Mouse (Mus musculus) layer of hippocampus, adult 2 months (tissue): ENCODE measurements around the gene Borcs8. TPM values are rescaled to one million over a fixed set of nuclear protein-coding genes. Genes with fewer than 3 reads are reported as not detected.

ENCODE experiments used
- DNase-seq, 2 experiments: peaks; one replicate each; pipeline ENCODE4 v3.0.0; 2022; ENCODE audit warnings: low spot score in 2 of 2
- H3K27ac ChIP-seq: fragments of 200-600 bp; 2 replicates; pipeline ENCODE4 v1.8.1; 2022
- H3K4me3 ChIP-seq: fragments of 200-600 bp; 2 replicates; pipeline ENCODE4 v1.8.1; 2022; ENCODE audit warnings: mild to moderate bottlenecking
- CTCF ChIP-seq: fragments of 200-600 bp; conservative IDR thresholded peaks from 2 replicates; pipeline ENCODE4 v1.8.1; 2022; ENCODE audit warnings: antibody characterized with exemption, mild to moderate bottlenecking, moderate library complexity
- total RNA-seq, 2 experiments: library from RNA; stranded (reverse); gene quantifications; 2 replicates each; pipeline ENCODE4 v1.2.3; 2021

Borcs8 gene
- total RNA-seq, 2 experiments from 2014 or later = 50.2 to 50.8 TPM

GRCm38 (mm10) chr8:70118726-70119700, 20.3 kb upstream of the Borcs8 start:
- peak; percentile 56 to 79 for DNase-seq
- H3K27ac ChIP-seq = peak overlapping the region; percentile 92
- TF ChIP-seq CTCF = peak; percentile 55

GRCm38 (mm10) chr8:70120667-70121066, 18.6 kb upstream of the Borcs8 start, which contains the start of gene Ncan:
Ncan (minus strand) TSS chr8:70120873.
- no peak for TF ChIP-seq CTCF
- DNase-seq = peak; percentile 88 to 94
- Histone ChIP-seq H3K27ac (peak within 1 kb of the TSS; percentile 92), H3K4me3 (peak within 1 kb of the TSS; percentile 71)

More at GRCm38 (mm10) chr8:70118726-70119700, 20.3 kb upstream of the Borcs8 start:
- peak overlapping the region; percentile 71 for H3K4me3 ChIP-seq

- Histone ChIP-seq H3K27ac (no peak overlapping the region), H3K4me3 (no peak overlapping the region)
- TF ChIP-seq CTCF = peak; percentile 84
- DNase-seq = no peak
These were observed 16.4 kb upstream of the Borcs8 start for GRCm38 (mm10) chr8:70122863-70123262.

GRCm38 (mm10) chr8:70124992-70125391, 14.3 kb upstream of the Borcs8 start:
- Histone ChIP-seq H3K4me3 (no peak overlapping the region), H3K27ac (no peak overlapping the region)
- TF ChIP-seq CTCF = no peak
- no peak for DNase-seq

- Histone ChIP-seq H3K4me3 (no peak overlapping the region), H3K27ac (peak overlapping the region; percentile 90)
- peak; percentile 64 to 67 for DNase-seq
- no peak for TF ChIP-seq CTCF
These were observed 10.9 kb upstream of the Borcs8 start for GRCm38 (mm10) chr8:70128435-70128834.

- TF ChIP-seq CTCF = no peak
- H3K4me3 ChIP-seq = no peak overlapping the region
- DNase-seq = peak; percentile 73 to 86
- H3K27ac ChIP-seq = peak overlapping the region; percentile 90
These were observed 9.9 kb upstream of the Borcs8 start for GRCm38 (mm10) chr8:70129309-70129952.

- Histone ChIP-seq H3K4me3 (no peak overlapping the region), H3K27ac (peak overlapping the region; percentile 90)
- TF ChIP-seq CTCF = no peak
- no peak for DNase-seq
These were observed 9.2 kb upstream of the Borcs8 start for GRCm38 (mm10) chr8:70130066-70130465.

GRCm38 (mm10) chr8:70131166-70131883, 8.0 kb upstream of the Borcs8 start, which contains the start of gene Nr2c2ap:
Nr2c2ap (plus strand) TSS chr8:70131333.
- peak; percentile 73 to 83 for DNase-seq
- peak within 1 kb of the TSS; percentile 90 for H3K27ac ChIP-seq
- H3K4me3 ChIP-seq = peak within 1 kb of the TSS; percentile 77
- TF ChIP-seq CTCF = peak; percentile 50

- no peak overlapping the region for H3K4me3 ChIP-seq
- no peak for DNase-seq
- H3K27ac ChIP-seq = no peak overlapping the region
- TF ChIP-seq CTCF = no peak
These were observed 5.2 kb upstream of the Borcs8 start for GRCm38 (mm10) chr8:70134086-70134485.

- no peak overlapping the region for H3K27ac ChIP-seq
- no peak for TF ChIP-seq CTCF
- DNase-seq = no peak
- H3K4me3 ChIP-seq = no peak overlapping the region
These were observed 4.4 kb upstream of the Borcs8 start for GRCm38 (mm10) chr8:70134931-70135330.

GRCm38 (mm10) chr8:70136591-70136990, 2.7 kb upstream of the Borcs8 start:
- TF ChIP-seq CTCF = no peak
- Histone ChIP-seq H3K4me3 (no peak overlapping the region), H3K27ac (no peak overlapping the region)
- DNase-seq = no peak

GRCm38 (mm10) chr8:70137890-70138289, 1.4 kb upstream of the Borcs8 start:
- peak overlapping the region; percentile 88 for H3K27ac ChIP-seq
- TF ChIP-seq CTCF = no peak
- H3K4me3 ChIP-seq = peak overlapping the region; percentile 65
- no peak for DNase-seq

- Histone ChIP-seq H3K27ac (peak overlapping the region; percentile 81), H3K4me3 (peak overlapping the region; percentile 82)
- TF ChIP-seq CTCF = no peak; the same call in 1 of the 2 replicates
- DNase-seq = no peak
These were observed 682 bp downstream of the Borcs8 start for GRCm38 (mm10) chr8:70139981-70140380.
